Mouse (Mus musculus): Measurements from ENCODE around the gene Aqp3.

- no peak for TF ChIP-seq CTCF (IDR thresholded peaks at IDR 0.05; ENCODE audit: borderline replicate concordance, insufficient read depth, low read length)
- TF ChIP-seq POLR2A (IDR thresholded peaks at IDR 0.05; ENCODE audit: low read depth, low read length) = no peak
Measured at GRCm38 (mm10) chr4:41047524-41048271, 50.3 kb downstream of the Aqp3 start, which contains the start of gene Aqp7.
